Mouse (Mus musculus) embryonic fibroblast, embryonic 13.5 days (primary cell): ENCODE measurements at regions not wholly inside any gene's neighbourhood (a gene's known extent, or its start where the extent isn't known, plus 50 kb on each side); places are given as distances from the start of the nearest gene placed in this dataset.

Experiments used
- CTCF ChIP-seq: IDR thresholded peaks from 2 replicates; pipeline ENCODE4 v1.5.1; 2011; ENCODE audit warnings: mild to moderate bottlenecking, control low read depth, low read length, moderate library complexity, borderline replicate concordance; ENCODE audit not compliant: insufficient read depth
- POLR2A ChIP-seq: IDR thresholded peaks from 2 replicates; pipeline ENCODE4 v1.6.1; 2011; ENCODE audit warnings: low read depth, mild to moderate bottlenecking, control low read depth, low read length, moderate library complexity

GRCm38 (mm10) chr3:66649271-66649670, 331.9 kb upstream of the Rsrc1 start:
- TF ChIP-seq CTCF (no peak), POLR2A (no peak)
